11 mouse cellular contexts compared by ENCODE assay signal in the genomic region with DNA sequence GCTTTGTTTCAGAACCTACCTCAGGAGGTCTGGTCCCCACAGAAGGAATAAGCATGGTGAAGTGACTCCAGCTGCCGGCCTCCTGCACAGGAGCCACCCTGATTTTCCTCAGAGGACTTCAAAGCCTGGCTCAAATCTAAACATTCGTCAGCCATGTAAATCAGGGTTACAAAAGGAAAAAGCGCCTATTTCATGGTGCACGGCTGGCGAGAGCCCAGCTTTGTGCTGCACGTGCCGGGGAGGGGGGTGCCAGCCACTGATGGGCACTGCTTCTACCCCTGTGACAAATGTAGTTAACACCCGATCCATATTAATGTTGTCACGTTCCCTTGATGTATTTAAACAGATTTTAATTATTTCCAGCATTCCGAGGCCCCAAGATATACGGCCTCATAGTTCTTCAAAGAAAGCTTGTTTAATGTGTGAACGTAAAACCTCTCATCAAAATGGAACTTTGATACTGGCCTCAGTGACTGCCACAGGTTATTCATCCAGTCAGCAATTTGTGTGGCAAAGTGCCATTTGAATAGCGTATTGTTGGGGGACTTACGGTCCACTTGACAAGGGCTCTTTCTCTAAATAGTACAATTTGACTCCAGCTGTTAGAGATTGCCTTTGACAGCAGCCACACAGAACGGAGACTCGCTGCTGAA.
DNase-seq lines count a peak whose midpoint lies in the region; ATAC-seq lines count a peak whose summit lies in the region.
"Had no signal": no experiment of that assay in that cellular context is flagged by ENCODE, and none has a peak within 500 bp of the region (broad histone marks: within the 10 kb centered on the region; RNA-seq: fewer than 3 reads in every experiment).

No protein-coding gene starts in this region.

- no peaks in the 10 kb centered on the region for H3K9me3 ChIP-seq in midbrain, embryonic 11.5 days (ENCODE audit: control insufficient read depth, low read length)

- no peaks in the 10 kb centered on the region for H3K36me3 ChIP-seq in midbrain, embryonic 11.5 days (ENCODE audit: control insufficient read depth, insufficient read depth, low read length)

- H3K4me1 ChIP-seq in midbrain, embryonic 11.5 days (ENCODE audit: control insufficient read depth, insufficient read depth, low read length), result peaks cover 20% of the 10 kb centered on the region; the same call in 1 of the 2 replicates

- H3K4me2 ChIP-seq in midbrain, embryonic 11.5 days, result peak overlapping the region; percentile 28

- H3K27ac ChIP-seq in midbrain, embryonic 11.5 days (ENCODE audit: low read depth, low read length), result no peak overlapping the region

- H3K9ac ChIP-seq in midbrain, embryonic 11.5 days (ENCODE audit: low read length), result no peak overlapping the region

- peak; percentile 94 for ATAC-seq in midbrain, embryonic 11.5 days (ENCODE audit: low FRiP score)
- ATAC-seq in CD4-positive, CD25-positive, alpha-beta regulatory T cell, adult 4 months, result no peak

- 9% methylated on average over 16 of the region's 16 CpGs for WGBS in midbrain, embryonic 11.5 days

- no peak overlapping the region for H3K4me3 ChIP-seq in midbrain, embryonic 11.5 days (ENCODE audit: low read depth, low read length)
- H3K4me3 ChIP-seq: erythroblast, embryonic 14.5 days had no signal

- H3K27me3 ChIP-seq in midbrain, embryonic 11.5 days (ENCODE audit: control insufficient read depth, insufficient read depth, low read length), result peaks cover 38% of the 10 kb centered on the region

- DNase-seq in right cerebral cortex, postnatal 4 days, result peak; percentile 19
- DNase-seq in right cerebral cortex, postnatal 14 days, result no peak
- DNase-seq in forelimb bud, embryonic 11.5 days (ENCODE audit: low read depth, low spot score), result peak; percentile 71
- DNase-seq in midbrain, embryonic 11.5 days (ENCODE audit: low spot score, missing footprints), result peak; percentile 95
- no peak for DNase-seq in spleen, postnatal 14 days (ENCODE audit: low spot score in 2 of 2)
- DNase-seq in adrenal gland, adult 18-20 months (ENCODE audit: low spot score in 2 of 2), result no peak
- no peak for DNase-seq in liver
- DNase-seq: heart, postnatal 4 days; thymus, postnatal 4 days had no signal

Comparison
In these comparisons a context has a peak if more than half of its experiments do, and no peak if none do; other contexts are left out.
1. DNase-seq: peak in right cerebral cortex, postnatal 4 days (single experiment), forelimb bud, embryonic 11.5 days (single experiment) and midbrain, embryonic 11.5 days (single experiment); none in right cerebral cortex, postnatal 14 days (single experiment), spleen, postnatal 14 days (0 of 2), adrenal gland, adult 18-20 months (0 of 2) and liver (single experiment).